Mouse (Mus musculus) spleen, postnatal 36 days (tissue): ENCODE results near the gene Olfr1204.

Experiments used
- DNase-seq, 2 experiments: peaks; one replicate each; pipeline ENCODE4 v3.0.0; 2022; ENCODE audit warnings: low spot score in 2 of 2, mixed read lengths in 1 of 2

The Olfr1204 gene

GRCm38 (mm10) chr2:88848992-88849391 lies at the start of gene Olfr1204:
TSS of gene Olfr1204 (plus strand) at chr2:88849292.
- no peak for DNase-seq

- no peak for DNase-seq
These were observed 34.9 kb upstream of the Olfr1204 start, which contains the start of gene Olfr1202 for GRCm38 (mm10) chr2:88814196-88814595. TSS of gene Olfr1202 (plus strand) at chr2:88814496.

GRCm38 (mm10) chr2:88829437-88829836 lies 19.7 kb upstream of the Olfr1204 start, which contains the start of gene Olfr1205:
TSS of gene Olfr1205 (plus strand) at chr2:88829737.
- DNase-seq: no peak

- DNase-seq: no peak
These were observed 10.6 kb upstream of the Olfr1204 start for GRCm38 (mm10) chr2:88838477-88838876.

GRCm38 (mm10) chr2:88862931-88863330 lies 13.8 kb downstream of the Olfr1204 start, which contains the start of gene Olfr1206:
TSS of gene Olfr1206 (plus strand) at chr2:88863231.
- DNase-seq: no peak

GRCm38 (mm10) chr2:88902211-88902610 lies 53.1 kb downstream of the Olfr1204 start, which contains the start of gene Olfr1208:
TSS of gene Olfr1208 (minus strand) at chr2:88902311.
- no peak for DNase-seq
